Mouse (Mus musculus) cerebellum, adult 18-20 months (tissue): ENCODE results near the gene Rplp1.

ENCODE experiments used
- DNase-seq, 2 experiments: peaks; one replicate each; pipeline ENCODE4 v3.0.0; 2021

The Rplp1 gene

DNA sequence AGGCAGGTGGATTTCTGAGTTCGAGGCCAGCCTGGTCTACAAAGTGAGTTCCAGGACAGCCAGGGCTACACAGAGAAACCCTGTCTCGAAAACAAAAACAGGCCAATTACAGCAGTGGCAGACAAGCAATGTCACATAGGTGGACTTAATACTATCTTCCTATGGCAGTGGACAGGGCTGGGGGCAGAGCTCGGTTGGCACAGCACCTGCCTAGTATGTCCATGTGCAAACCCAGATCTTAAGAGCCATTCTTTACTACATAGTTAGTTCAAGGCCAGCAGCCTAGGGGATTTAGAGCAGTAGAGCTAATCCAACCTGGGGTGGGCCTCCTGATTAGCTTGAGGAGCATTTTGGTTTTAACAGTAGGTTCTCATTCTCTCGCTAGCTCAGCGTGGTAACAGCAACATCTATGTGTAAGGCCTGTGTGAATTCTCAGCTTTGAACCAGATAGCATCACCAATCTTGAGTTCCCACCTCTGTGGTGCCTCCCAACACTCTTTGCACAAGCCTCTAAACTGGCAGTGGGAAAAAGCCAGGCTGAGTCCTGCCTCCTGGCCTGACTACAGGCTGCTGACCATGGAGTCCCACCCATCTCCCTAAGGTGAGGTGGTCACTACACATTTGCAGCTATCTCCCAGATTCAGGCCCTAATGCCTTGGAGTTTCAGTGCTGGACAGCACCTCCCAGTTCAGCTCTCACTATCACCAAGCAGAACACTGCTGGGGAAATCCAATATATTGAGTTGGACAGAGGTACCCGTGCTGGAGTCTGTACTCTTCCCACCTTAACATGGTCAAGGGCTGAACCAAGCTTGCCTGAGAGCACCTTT is 2.8 kb downstream of the Rplp1 start:
- no peak for DNase-seq

DNA sequence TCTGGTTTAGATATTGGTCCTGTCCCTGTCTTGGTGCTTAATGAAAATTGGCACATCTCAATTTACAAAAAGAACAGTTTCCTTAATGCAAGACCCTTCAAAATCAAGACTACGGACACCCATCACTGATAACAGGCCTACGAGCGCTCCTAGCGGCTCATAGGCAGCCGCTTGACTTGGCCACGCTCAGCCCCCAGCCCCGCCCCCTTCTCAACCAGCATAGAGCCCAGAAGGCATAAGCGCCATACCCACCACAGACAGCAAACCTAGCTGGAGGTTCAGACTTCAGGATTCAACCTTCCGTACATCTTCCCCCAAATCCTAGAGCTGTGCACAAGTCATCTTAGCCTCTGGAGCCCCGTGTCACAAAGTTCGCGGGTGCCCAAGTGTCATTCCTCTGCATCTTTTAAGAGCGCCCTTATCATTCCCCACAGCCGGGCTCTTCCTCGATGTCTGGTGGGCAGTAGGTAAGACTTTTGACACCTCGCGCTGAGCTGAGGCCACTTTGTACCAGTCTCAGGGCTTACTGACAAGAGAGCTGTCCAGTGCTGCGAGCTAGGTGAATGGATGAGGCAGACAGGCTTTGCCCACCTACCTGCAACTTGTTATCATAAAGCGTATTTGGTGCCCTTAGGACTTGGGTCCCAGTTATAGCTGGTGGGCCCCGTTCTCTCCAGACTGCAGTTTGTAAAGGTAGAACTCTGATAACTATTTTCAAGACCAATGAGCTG is 3.7 kb downstream of the Rplp1 start:
- DNase-seq = no peak

DNA sequence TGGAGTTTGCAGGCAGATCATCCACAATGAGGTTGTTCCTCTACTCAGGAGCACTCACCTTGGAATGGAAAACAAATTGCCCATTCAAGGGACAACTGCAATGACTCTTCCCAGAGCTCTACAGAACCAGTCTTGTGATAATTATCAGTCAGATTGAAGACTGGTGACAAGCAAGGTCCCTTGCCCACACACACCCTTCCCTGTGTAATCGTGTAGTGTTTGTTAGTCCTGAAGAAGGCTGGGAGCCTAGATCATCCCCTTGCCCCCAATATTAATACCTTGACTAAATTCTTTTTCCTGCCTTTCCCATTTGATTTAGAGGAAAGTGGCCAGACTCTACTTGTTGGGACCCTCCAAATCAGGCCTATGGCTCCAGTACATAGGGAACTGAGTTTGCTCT is 4.7 kb downstream of the Rplp1 start:
- DNase-seq = no peak

DNA sequence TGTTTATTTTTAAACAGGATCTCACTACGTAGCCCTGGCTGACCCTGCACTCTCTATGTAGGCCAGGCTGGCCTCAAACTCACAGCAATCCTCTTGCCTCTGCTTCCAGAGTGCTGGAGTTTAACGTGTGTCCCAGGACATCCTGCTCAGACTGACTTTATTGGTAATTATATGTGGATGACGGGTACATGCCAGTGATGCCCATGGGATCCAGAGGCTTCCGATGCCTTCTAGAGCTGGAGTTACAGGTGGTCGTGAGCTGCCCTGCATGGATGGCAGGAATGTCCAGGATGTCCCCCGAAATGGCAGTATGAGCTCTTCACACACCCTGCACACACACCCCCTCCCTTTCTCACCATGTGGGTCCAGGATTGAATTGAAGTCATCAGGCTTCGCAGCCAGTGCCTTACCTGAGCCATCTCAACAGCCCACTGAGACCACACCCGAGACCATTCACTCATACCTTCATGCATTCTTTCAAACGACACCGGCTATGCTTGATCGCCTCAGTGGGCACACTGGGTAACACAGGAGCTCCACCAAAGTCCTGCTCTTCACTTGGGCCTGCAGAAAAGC is 5.4 kb downstream of the Rplp1 start:
- no peak for DNase-seq

DNA sequence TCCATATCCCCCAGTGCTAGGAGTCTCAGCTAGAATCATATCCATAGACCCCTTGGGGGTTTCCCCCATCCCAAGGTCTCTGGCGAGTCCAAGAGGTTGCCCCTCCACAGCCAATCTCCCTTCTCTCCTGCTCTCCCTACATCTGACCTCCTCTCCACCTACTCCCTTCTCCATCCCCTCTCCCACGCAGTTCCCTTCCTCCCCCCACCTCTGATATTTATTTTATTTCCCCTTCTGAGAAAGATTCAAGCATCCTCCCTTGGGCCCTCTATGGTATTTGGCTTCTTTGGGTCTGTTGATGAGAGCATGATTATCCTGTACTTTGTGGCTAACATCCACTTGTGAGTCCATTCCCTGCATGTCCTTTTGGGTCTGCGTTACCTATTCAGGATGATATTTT is 6.0 kb downstream of the Rplp1 start:
- DNase-seq = no peak

DNA sequence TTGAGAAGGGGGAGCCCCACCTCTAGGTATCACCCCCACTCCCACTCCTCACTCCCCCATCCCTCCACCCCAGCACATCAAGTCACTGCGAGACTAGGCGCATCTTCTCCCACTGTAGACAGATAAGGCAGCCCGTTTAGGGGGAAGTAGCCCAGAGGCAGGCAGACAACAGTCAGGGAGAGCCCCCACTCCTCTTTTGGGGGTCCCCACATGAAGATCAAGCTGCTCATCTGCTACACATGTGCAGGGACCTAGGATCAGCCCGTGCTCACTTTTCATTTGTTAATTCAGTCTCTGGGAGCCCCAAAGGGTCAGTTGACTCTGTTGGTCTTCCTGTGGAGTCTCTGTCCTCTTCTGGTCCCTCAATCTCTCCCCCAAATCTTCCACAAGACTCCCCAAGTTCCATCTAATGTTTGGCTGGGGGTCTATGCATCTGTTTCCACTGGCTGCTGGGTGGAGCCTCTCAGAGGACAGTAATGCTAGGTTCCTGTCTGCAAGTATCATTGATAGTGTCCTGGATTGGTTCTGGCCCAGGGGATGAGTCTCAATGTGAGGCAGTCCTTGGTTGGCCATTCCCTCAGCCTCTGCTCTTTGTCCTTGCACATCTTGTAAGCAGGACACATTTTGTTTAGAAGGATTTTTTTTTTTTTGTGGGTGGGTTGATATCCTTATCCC is 6.6 kb downstream of the Rplp1 start:
- DNase-seq = no peak

DNA sequence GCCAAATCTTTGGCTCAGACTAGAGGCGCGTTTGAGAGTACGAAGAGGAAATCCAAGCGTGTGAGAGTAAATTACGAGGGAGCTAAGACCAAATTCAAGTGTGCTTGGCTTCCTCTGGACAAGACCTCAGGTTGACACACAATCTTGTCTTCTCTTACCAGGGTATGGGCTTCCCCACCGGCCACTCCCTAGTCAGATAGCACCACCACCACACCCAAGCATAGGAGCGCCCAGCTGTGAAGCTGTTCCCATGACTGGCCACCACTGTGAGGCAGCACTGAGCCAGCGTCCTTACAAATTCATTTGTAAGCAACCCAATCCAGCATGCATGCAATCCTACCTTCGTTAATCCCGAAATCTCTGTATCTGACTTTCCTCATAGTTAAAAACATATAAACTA is 7.4 kb downstream of the Rplp1 start:
- peak in 1 of 2 experiments; percentile 10 for DNase-seq

DNA sequence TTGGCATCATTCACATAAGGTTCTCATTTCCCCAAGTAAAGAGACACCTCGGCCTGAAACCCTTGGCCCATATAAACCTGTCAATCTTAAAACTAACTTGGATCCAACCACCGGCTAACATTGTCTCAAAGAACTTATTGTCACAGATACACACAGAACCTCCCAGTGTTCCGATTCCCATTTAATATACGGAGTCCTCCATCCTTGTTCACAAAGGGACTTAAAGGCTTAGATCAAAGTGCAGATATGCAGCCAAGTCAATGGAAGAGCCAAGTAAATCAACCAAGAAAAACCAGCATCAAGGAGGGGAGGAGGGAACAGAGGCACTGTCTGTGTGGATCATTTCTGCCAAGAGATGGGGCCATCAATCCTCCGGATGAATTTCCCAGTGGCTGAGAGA is 8.8 kb downstream of the Rplp1 start:
- DNase-seq = no peak

DNA sequence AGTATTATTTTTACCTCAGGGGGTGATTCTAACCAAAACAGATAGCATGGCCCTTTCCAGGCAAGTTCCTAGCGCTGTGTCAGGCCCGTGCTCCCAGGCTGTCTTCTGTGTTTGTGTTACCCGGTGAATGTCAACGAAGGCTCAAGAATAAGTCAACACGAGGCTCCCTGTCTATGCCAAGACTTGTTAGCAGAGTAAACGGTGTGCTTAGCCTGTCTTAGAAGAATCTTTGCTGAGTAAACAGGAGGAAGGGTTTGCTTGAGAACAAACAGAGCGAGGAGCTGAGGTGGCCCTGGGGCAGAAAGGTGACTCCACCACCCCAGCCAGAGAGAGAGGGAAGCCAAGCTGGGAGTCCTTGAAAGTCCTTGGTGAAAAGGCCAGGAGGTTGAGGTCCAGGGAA is 10.1 kb downstream of the Rplp1 start:
- DNase-seq = no peak

DNA sequence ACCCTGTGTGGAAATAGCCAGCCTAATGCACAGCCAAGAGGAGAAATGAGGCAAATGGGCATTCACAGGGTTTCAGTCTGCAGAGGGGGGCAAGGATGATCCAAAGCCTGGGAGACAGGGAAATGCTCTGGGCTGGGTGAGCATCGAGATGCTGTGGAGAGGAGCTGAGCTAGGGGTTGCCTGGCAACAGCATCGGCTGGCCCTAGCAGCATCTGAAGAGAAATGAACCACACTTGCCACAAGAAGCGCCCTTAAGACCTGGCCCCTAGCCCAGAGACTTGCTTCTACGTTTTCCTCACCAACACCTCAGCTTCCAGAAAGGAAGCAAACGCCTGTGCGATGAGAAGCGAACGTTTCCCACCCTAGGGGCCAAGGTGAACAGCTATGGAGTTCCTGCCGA is 11.9 kb downstream of the Rplp1 start:
- DNase-seq = no peak

DNA sequence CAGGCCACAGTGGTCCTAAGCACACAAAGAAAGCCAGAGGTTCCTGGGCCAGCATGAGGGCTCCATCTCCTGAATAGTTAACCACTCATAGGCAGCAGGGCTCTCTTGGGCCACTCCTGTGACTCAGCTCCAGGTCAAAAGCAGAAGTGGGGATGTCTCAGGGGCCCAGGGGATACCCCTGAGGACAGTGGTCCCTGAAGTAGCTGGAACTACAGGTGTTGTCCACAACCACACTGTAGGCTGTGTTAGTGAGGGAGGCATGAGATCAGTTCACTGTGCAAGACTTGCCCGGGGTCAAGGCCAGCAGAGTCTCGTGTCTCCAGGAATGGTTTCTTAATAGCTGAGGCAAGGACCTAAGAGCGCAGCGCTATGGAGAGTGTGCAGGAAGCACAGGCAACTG is 12.8 kb downstream of the Rplp1 start:
- no peak for DNase-seq

DNA sequence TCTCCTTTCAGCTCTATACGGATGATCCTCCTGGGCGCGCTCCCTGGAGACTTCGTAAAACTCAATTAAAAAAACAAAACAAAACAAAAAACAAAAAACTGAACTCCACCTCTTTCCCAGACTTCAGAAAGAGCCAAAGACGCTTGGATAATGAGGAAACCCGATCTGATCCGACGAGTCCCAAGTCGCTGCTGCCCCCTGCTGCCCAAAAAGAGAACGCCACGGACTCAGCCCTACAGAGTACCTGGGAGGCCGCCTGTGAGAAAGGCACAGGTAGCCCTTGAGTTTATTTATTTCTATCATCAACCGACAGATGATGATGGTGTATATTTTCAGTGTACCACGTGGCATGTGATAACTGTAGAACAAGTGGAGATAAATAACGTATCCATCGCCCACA is 14.5 kb downstream of the Rplp1 start:
- DNase-seq = peak; percentile 85 to 90

DNA sequence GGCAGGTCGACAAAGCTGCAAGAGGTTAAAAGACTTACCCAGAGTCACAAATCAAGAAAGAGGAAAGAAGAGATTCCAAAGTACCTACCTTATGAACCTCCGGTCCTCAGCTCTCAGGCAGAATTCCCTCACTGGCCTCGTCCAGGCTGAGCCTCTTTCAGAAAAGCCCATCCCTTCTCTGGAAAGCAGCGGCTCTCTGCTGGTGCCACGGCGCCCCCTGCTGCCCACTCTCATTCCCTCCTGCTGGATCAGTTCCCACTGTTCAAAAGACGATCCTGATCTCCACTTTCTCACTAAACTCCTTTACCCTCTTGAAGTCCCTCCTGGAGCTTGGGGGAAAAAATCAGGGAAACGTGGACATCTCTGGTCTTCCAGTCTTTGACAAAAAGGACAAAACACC is 15.9 kb downstream of the Rplp1 start:
- DNase-seq = peak; percentile 69 to 81

DNA sequence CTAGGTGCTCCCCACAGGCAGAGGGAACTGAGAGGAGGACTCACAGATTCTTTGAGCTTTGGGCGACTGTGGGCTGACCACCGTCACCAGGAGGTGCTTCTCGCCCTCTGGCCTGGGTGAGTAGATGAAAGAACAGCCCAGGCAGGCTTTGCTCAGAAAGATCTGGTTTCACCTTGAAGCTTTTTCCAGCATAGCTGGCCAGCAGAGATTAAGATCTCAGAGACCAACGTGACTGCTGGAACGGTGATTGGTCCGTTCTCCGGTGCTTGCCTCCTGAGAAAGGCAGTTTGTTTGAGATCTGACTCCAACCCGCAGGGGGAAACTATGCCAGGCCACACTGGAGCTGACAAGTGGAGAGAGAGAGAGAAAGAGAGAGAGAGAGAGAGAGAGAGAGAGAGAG is 19.3 kb downstream of the Rplp1 start:
- DNase-seq = no peak

DNA sequence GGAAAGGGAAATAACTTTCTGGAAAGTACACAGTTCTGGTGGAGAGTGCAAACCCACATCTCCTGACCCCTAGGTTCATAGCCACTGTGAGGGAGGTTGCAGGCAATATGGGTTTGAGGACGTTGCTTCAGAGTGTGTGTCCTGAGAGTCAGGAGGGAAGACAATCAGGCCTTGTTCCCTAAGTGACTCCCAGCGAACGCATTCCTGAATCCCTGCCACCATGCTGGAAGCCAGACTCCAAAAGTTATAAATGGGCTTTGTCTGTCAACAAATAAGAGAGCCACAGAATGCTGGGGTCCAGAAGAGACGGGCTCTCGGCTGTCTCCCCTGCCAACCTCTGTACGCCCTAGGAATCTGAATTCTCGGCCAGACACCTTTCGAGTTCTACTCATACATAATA is 24.5 kb downstream of the Rplp1 start:
- DNase-seq = peak in 1 of 2 experiments; percentile 7

DNA sequence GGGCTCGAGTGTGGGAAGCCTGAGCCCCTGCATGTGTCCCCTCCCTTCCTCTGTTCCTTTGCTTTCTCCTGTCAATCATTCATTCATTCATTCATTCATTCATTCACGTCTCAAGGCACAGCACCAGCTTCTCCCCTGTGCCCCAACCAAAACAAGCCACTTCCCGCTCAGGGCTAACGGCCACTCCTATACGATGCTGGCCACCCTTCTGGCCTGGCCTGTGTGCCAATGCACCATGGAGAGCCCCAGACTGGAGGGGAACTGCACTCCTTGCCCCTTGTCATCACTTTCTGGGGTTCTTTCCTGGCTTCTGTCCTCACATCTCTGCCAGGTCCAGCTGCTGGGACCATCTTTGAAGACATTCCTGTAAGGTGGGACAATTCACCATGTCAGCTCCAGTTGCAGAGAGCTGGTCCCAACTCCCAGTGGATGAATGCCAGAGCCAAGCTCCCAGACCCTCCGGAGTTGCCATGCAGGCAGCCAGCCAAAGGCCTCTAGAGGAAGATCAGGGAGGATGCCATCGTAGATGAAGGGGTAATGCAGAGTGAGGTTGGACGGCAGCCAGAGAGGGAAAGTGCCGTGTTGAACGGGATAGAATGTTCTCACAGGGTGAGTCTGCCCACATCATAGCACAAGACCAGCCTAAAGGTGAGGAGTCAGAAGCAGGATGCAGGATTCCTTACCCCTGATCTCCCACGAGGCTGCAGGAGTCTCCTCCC is 26.5 kb downstream of the Rplp1 start:
- DNase-seq = no peak

DNA sequence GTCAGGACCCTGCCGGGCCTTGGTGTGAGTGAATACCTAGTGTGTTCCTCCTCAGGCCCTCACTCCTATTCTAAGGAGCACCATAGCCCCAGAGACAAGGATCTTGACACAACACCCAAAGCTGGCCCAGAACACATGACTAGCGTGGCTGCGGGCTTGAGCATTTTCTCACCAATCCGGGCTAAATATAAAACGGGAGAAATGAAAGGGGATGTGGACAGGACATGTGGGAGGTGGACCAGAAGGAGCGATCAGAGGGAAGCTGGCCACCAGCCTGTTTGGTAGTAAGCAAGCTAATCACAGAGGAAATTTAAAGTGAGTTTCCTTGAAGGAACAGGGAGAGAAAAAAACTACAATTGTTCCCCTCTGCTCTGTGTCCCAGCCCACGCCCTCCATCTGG is 28.4 kb downstream of the Rplp1 start:
- DNase-seq = no peak

DNA sequence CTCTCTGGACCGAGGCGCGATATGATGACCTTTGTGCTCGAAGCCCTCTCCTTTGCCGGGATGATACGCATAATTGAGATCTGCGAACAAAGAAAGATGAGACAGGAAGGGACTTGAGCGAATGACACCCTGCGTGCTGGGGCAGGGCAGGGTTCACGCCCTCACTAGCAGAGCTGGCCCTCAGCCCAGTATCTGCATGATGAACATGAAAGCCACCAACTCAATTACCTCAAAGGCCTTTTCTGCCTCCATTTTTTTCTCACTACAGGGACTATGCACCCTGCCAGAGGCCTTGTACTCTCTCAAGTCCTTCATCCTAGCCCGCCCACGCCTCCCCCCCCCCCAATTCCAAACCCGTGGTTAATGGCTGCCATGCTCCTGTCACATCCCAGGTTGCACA is 29.4 kb downstream of the Rplp1 start:
- no peak for DNase-seq

DNA sequence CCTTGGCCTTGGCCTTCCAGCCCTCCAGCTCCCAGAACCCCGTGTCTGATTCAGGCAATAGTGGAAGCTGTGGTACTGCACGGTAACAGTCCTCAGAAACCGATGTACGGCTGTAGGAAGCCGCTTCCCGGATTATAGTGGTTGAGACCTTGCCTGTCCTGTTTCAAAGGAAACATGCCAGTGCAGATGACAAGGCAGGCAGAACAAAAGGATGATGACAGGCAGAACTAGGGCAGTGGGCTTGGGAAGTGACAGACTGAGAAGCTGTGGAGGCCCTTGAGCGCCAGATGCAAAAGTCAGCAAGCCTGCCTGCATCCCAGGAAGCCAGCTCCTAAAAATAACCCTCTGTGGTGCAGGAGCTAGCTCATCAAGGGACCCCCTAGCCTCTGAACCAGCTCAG is 30.0 kb downstream of the Rplp1 start:
- DNase-seq = no peak

DNA sequence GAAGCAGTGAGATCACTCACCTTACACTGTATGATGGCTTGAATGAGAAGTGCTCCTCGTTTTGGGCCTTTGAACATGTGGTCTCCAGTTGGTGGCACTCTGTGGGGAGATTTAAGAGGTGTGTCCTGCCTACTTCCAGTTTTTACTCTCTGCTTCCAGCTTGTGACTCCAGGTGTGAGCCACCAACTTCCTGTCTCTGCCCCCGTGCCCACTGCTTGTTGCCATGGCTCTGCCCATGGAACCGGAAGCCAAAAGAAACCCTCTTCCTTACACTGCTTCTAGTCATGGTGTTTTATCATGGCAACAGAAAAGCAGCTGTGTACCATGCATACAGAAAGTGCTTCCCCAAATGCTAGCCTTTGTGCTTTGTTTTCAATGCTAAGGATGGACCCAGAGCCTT is 32.2 kb downstream of the Rplp1 start:
- DNase-seq = no peak

DNA sequence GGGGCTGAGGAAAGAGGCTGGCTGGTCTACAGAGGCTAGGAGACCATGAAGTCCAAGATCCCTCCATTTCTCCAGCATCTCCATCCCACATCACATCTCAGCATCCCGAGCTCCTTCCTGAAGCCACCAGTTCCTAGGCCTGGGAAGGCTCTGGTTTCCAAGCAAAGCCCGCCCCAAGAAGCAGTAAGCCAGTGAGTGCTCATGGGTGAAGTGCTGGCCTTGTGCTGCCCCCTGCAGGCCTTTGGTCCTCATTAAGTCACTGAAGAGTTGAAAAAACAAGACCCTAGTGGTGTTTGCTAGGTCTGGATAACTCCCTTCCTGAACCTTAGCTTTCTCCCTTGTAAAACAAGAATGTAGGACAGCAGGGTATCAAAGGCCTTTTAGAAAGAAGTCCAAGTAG is 35.5 kb downstream of the Rplp1 start:
- peak; percentile 52 to 64 for DNase-seq

DNA sequence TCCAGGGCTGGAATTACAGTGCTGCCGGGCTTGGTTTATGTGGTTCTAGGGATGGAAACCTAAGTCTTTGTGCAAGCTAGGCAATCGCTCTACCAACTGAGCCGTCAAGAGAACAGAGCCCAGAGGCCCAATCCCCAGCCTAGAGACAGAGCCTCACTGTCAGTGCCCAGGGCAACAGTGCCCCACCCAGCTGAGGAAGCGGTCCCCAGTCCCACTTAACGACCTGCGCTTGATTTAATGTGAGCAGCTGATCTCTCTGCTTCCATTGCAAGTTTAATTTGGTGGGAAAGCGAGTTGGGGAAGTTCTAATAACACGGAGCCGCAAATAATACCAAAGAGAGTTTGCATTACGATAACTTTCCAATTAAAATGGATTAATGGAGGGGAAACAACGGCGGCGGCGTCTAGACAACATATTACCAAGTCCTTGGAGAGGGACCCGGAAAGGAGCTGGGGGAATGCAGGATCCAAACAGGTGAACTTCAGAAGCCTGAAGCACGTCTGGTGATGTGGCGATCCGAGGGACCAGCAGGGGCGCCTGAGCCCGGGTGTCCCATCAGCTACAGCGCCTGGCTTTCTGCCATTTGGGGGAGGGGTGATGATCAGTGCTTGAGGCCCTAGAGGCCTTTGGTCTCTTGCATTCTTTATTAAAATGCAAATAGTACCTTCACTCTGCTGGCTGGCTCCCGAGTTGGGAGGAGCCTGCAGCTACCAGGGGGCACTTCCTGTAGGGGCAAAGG is 36.8 kb downstream of the Rplp1 start:
- no peak for DNase-seq
